Mouse (Mus musculus) monocyte, adult 2 months (primary cell): ENCODE measurements around the gene Lsp1.

Experiments
- DNase-seq, 2 experiments: peaks; one replicate each; pipeline ENCODE4 v3.0.0; 2022; ENCODE audit warnings: low spot score in 2 of 2, low read depth in 1 of 2

Lsp1 gene

DNA sequence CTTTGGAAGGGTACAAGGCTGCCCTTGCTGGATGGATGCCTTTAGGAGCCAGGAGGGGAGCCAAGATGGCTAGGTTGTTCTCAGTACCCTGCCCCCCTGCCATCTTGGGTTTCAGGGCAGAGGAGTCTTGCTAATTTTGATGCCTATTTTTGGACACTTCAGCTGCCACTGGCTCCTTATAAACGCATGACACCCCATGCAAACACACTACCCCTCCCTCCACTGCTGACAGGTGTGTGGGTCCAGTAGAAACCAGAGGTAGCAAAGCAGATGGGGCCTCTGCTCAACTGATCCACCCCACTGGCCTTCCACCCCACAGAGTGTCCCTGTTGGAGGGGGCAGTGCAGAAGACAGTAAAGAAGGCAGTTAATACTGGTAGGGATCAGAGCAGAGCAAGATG lies 39.4 kb downstream of the Lsp1 start:
- DNase-seq, result no peak

DNA sequence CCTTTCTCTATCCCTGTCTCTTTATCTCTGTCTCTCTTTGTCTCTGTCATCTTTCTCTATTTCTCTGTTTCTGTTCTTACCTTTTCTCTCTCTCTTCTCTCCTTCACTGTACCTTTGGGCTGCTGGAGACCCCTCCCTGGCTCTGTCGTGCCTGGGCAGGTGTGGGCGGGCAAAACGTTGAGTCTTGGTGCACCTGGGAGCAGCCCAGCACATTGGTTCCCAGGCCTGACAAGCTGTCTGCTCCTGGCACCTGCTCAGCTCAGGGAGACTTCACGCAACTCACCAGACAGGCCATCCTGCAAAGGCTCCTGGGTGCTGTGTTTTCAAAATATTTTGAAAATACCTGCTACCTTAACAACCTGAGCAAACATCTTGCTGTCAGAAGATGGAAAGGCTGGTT lies 42.6 kb downstream of the Lsp1 start:
- no peak for DNase-seq

DNA sequence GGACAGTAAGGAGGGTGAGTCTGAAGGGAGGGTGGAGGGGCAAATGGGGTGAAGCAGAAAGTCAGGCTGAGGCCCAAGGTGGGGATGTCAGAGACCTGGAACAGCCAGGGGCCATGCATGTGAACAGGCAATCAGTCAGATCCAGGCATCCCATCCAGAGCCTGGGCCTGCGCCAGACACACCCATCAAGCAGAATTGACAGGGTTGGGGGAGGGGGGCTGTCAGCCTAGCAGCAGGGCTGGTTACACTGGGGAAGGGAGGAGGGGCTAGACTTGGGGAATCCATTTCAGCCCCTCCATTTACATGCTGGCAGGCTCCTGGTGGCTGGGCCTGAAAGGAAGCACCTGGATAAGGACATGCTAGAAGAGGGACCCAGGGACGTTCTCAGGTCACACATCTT lies 45.3 kb downstream of the Lsp1 start:
- DNase-seq, result no peak

GRCm38 (mm10) chr7:142506501-142506900 lies 45.9 kb downstream of the Lsp1 start:
- no peak for DNase-seq

DNA sequence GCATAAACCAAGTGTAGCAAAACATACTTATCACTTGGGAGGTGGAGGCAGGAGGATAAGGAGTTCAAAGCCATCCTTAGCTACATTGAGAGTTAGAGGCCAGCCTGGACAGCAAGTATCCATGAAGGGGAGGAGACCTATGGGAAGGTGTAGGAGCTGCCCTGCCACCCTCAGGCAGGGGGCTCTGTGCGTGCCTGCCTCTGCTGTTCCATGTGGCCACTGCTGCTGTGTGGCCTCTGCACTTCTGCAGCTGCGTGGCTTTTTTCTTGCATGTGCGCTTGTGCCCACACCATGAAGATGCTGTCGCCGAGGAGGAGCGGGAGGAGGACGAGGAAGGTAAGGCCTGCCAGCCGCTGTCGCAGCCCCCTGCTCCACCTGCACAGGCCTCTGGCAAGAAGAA lies 46.8 kb downstream of the Lsp1 start:
- no peak for DNase-seq

- no peak for DNase-seq
Measured at GRCm38 (mm10) chr7:142509518-142509917, 48.9 kb downstream of the Lsp1 start.

DNA sequence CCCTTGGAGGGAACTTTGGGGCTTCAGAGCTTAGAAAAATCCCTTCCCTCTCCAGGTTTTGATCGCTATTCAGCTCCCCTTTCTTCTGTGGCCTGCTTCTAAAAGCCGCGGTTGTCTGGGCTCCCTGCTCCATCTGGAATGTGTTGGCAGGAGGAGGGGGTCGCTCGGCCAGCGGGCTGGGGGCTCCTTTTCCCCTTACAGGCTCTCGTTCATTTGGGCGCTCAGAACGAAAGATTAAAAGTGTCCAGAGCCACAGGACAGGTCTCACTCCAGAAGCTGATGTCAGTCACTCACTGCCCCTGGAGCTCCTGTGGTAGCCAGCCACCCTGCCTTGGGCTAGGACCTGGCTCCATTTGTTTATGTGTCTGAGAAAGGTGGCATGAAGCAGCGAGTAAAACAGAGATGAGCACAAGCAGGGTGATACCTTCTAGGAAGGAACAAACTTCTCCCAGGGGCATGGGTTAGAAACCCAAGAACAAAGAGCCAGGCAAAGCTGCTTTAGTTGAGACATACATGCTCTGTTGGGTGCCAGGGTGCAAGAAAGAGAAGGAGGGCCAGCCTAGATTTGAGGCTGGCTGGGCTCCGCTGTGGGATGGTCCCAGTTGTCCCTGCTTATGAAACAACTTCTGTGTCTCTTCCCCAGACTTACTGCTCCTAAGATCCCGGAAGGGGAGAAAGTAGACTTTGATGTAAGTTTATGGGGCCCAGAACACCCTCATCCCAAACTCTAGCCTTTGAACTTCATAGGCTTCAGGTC lies 49.6 kb downstream of the Lsp1 start:
- no peak for DNase-seq

DNA sequence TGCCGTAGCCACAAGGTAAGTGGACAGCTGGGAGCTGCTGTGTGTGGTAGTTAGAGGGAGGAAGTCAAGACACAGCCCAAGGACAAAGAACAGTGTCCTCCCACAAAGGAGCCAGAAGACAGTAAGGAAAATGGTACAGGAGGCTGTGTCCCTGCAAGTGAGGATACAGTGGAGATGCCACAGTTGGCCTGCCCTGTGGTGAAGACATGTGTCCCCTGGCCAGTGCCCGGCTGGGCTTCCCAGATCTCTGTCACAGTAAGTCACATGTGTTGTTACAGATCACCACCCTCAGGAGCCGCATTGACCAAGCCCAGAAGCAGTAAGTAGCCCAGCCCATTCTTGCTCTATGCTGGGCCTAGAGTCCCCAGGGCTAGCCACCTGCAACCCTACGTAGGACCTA lies 53.4 kb downstream of the Lsp1 start:
- DNase-seq, result no peak

- DNase-seq, result no peak
Measured at GRCm38 (mm10) chr7:142516221-142516978, 55.8 kb downstream of the Lsp1 start.

DNA sequence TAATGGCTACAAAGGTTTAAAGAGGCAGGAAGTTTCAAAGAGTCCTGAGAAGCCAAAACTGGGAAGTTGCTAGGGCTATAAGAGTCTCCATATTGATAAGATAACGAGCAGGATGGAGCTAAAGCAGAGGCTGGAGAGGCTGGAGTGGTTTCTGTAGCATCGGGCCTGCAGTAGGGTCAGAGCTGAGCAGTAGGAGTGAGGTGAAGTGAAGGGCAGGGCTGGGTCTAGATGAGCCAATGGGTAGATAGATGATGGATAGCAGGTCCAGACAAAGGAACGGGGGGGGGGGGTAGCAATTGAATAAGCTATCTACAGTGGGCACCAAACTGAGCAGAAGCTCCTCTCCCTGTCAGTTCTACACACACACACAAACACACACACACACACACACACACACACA lies 56.9 kb downstream of the Lsp1 start:
- no peak for DNase-seq

- no peak for DNase-seq
Measured at GRCm38 (mm10) chr7:142520331-142520730, 59.7 kb downstream of the Lsp1 start.

GRCm38 (mm10) chr7:142522352-142522751 lies 61.7 kb downstream of the Lsp1 start:
- no peak for DNase-seq

- DNase-seq, result no peak
Measured at GRCm38 (mm10) chr7:142523200-142523990, 62.8 kb downstream of the Lsp1 start.

DNA sequence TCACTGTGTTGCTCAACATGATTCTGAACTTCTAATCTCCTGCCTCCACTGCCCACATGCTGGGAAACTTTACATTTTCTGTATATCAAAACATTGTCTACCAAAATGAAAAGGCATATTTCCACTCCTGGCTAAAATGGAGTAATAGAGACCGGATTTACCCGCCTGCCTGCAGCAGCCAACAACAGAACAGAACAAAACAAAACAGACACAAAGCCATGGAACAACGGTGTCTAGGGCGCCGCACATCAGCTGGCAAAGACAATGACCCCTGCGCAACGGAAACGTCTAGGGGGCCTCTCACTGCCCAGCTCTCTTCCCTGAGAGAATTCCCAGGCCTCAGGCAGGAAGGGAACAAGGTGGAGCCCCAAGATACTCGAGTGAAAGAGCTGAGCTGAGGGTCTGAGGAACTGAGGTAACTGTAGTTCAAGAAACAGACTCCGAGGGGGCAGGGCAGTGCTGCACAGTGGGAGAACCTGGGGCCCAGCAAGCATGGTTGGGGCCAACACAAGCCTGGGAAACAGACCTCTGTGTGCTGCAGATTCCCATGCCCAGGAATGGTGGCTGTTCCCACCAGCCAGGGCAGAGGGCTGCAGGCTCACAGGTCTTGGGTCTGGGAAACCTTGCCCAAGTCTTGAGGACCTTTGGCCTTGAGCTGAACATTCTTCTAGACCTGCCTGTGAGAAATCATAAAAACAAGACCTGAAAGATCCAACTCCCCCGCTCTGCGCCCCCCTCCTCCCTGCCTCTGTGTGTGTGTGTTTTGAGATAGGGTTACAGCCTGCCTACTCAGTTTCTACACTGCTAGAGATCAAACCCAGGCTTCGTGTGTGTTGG lies 65.0 kb downstream of the Lsp1 start:
- DNase-seq, result no peak

DNA sequence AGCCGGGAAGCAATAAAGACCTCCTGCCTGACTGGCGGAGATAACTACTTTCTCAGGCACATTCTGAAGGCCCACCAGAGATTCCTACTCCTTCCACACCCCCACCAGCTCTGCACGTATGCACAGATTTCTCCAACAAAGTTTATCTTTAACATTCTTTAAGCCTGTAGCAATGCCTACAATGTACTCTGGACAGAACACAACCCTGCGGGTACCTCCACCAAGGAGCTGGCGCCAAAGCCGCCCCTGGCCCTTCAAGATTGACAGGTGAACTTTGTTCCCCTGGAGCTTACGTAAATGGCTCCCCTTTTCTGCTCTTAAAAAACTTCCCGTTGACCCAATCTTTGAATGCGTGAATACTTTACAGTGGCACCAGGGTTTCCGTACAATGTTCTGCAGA lies 68.7 kb downstream of the Lsp1 start:
- DNase-seq, result no peak

DNA sequence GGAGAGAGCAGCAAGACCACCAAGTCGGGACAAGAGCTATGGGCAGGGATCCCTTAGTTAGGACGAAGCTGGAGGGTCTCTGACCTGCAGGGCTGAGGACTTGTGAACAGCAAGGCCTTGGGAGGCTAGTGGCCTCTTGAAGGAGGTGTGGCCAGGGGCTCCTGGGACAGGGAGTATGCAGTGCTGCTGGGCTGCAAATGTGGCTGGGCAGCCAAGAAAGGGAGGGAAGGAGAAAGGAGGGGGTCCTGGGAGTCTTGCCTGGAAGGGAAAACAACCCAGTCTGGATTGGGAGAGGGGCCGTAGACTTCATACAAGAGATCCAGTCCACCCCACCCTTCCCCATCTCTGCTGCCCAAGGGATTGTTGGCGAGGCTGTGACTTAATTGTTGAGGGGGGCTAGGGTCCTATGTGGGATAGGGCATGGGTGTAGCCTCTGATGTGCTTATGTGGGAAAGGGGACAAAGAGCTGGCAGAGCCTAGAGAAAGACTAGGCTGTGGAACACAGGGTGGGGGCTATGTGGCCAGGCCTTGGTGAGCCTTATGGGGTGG lies 71.4 kb downstream of the Lsp1 start:
- no peak for DNase-seq

DNA sequence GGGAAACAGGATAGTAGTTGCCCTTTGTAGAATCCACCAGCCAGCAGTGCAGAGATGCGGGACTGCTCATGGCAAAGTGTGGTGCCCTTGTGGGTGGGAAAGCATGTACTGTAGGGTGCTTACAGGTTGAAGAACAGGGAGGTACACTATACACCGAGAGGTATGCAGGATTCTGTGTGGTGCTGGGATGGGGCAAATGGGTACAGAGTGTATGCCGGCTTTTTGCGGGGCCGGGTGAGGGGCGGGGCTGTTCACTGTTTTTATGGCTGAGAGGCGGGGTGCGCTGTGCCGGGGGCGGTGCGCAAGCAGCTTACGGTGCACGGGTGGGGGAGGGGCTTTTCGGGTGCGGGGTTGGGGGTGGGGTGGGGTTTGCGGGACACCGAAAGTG lies 72.1 kb downstream of the Lsp1 start, which contains the start of gene Mrpl23:
TSS of gene Mrpl23 (plus strand) at position 16 of the 388 bp plus-strand sequence.
- no peak for DNase-seq

GRCm38 (mm10) chr7:142533059-142533855 lies 72.6 kb downstream of the Lsp1 start:
- DNase-seq, result peak; percentile 31 to 76

- no peak for DNase-seq
Measured at GRCm38 (mm10) chr7:142535116-142535515, 74.5 kb downstream of the Lsp1 start.

DNA sequence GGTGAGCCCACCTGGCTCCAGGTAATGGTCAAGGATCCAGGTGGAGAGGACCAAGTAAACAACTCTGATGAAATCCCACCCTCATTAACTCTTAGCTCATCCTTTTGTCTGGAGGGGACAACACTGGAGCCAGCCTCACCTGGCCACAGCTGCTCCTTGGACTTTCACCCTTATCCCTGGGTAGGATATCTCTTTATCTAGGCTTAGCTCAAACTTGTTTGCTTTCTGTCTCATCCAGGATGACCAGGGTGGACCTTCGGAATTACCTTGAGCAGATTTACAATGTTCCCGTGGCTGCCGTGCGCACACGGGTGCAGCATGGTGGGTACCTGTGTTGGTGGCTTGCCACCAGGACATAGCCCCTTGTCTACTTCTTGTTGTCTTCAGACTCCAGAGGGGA lies 75.2 kb downstream of the Lsp1 start:
- DNase-seq, result no peak
